Mouse (Mus musculus) liver, embryonic 14.5 days (tissue): ENCODE data around the gene Ptch1.

Experiments used
- CTCF ChIP-seq: IDR thresholded peaks from 2 replicates; pipeline ENCODE4 v1.5.1; 2016; ENCODE audit warnings: antibody characterized with exemption, low read depth, control low read depth
- EP300 ChIP-seq: IDR thresholded peaks from 2 replicates; pipeline ENCODE4 v1.6.1; 2016; ENCODE audit warnings: antibody characterized with exemption, low read depth

- no peak for TF ChIP-seq CTCF
- no peak for TF ChIP-seq EP300
These were observed 21.0 kb downstream of the Ptch1 start for GRCm38 (mm10) chr13:63552291-63552932.
